Mouse (Mus musculus): ENCODE results near the gene Zfp366.

Zfp366 gene

GRCm38 (mm10) chr13:99225374-99226240 is 41.0 kb downstream of the Zfp366 start:
- DNase-seq (ENCODE audit: low read depth, low spot score): no peak

GRCm38 (mm10) chr13:99226809-99227208 is 42.2 kb downstream of the Zfp366 start:
- DNase-seq (ENCODE audit: low read depth, low spot score): no peak

GRCm38 (mm10) chr13:99227456-99228250 is 43.0 kb downstream of the Zfp366 start:
- no peak for DNase-seq (ENCODE audit: low read depth, low spot score)

- no peak for DNase-seq (ENCODE audit: low read depth, low spot score)
These were observed 44.4 kb downstream of the Zfp366 start for GRCm38 (mm10) chr13:99228821-99229570.

- no peak for DNase-seq (ENCODE audit: low read depth, low spot score)
These were observed 45.2 kb downstream of the Zfp366 start for GRCm38 (mm10) chr13:99229641-99230494.

- DNase-seq (ENCODE audit: low read depth, low spot score): no peak
These were observed 45.9 kb downstream of the Zfp366 start for GRCm38 (mm10) chr13:99230495-99230868.

GRCm38 (mm10) chr13:99233333-99233732 is 48.7 kb downstream of the Zfp366 start:
- no peak for DNase-seq (ENCODE audit: low read depth, low spot score)

GRCm38 (mm10) chr13:99233956-99234355 is 49.3 kb downstream of the Zfp366 start:
- DNase-seq (ENCODE audit: low read depth, low spot score): no peak

- no peak for DNase-seq (ENCODE audit: low read depth, low spot score)
These were observed 51.0 kb downstream of the Zfp366 start for GRCm38 (mm10) chr13:99235428-99236210.

GRCm38 (mm10) chr13:99236222-99236621 is 51.6 kb downstream of the Zfp366 start:
- no peak for DNase-seq (ENCODE audit: low read depth, low spot score)

GRCm38 (mm10) chr13:99237122-99237521 is 52.5 kb downstream of the Zfp366 start:
- DNase-seq (ENCODE audit: low read depth, low spot score): no peak

GRCm38 (mm10) chr13:99237841-99238216 is 53.2 kb downstream of the Zfp366 start:
- no peak for DNase-seq (ENCODE audit: low read depth, low spot score)

GRCm38 (mm10) chr13:99238217-99239160 is 53.9 kb downstream of the Zfp366 start:
- DNase-seq (ENCODE audit: low read depth, low spot score): no peak

- peak; percentile 14 for DNase-seq (ENCODE audit: low read depth, low spot score)
These were observed 54.5 kb downstream of the Zfp366 start for GRCm38 (mm10) chr13:99239161-99239530.

GRCm38 (mm10) chr13:99239741-99240140 is 55.1 kb downstream of the Zfp366 start:
- DNase-seq (ENCODE audit: low read depth, low spot score): no peak

GRCm38 (mm10) chr13:99241984-99242383 is 57.4 kb downstream of the Zfp366 start:
- DNase-seq (ENCODE audit: low read depth, low spot score): no peak

- no peak for DNase-seq (ENCODE audit: low read depth, low spot score)
These were observed 58.3 kb downstream of the Zfp366 start for GRCm38 (mm10) chr13:99242895-99243294.

- DNase-seq (ENCODE audit: low read depth, low spot score): no peak
These were observed 59.2 kb downstream of the Zfp366 start for GRCm38 (mm10) chr13:99243831-99244230.

- DNase-seq (ENCODE audit: low read depth, low spot score): no peak
These were observed 59.8 kb downstream of the Zfp366 start for GRCm38 (mm10) chr13:99244471-99244870.

Data from ES-CJ7 (cell line).